Mouse (Mus musculus): ENCODE results near the gene Abca8b.
"Not testable (repeated sequence)": the region's sequence is repeated elsewhere in the genome, so short reads cannot be mapped to it uniquely, and the experiment has no call there.

Gene Abca8b

GRCm38 (mm10) chr11:109913156-109913555 lies 82.5 kb downstream of the Abca8b start:
- not testable (repeated sequence) for DNase-seq (ENCODE audit: low spot score)

GRCm38 (mm10) chr11:109912118-109912517 lies 83.5 kb downstream of the Abca8b start:
- not testable (repeated sequence) for DNase-seq (ENCODE audit: low spot score)

GRCm38 (mm10) chr11:109909801-109910200 lies 85.8 kb downstream of the Abca8b start:
- no peak for DNase-seq (ENCODE audit: low spot score)

GRCm38 (mm10) chr11:109908207-109909031 lies 87.2 kb downstream of the Abca8b start:
- no peak for DNase-seq (ENCODE audit: low spot score)

- DNase-seq (ENCODE audit: low spot score) = no peak
Observed at GRCm38 (mm10) chr11:109907508-109907907, 88.1 kb downstream of the Abca8b start.

DNA sequence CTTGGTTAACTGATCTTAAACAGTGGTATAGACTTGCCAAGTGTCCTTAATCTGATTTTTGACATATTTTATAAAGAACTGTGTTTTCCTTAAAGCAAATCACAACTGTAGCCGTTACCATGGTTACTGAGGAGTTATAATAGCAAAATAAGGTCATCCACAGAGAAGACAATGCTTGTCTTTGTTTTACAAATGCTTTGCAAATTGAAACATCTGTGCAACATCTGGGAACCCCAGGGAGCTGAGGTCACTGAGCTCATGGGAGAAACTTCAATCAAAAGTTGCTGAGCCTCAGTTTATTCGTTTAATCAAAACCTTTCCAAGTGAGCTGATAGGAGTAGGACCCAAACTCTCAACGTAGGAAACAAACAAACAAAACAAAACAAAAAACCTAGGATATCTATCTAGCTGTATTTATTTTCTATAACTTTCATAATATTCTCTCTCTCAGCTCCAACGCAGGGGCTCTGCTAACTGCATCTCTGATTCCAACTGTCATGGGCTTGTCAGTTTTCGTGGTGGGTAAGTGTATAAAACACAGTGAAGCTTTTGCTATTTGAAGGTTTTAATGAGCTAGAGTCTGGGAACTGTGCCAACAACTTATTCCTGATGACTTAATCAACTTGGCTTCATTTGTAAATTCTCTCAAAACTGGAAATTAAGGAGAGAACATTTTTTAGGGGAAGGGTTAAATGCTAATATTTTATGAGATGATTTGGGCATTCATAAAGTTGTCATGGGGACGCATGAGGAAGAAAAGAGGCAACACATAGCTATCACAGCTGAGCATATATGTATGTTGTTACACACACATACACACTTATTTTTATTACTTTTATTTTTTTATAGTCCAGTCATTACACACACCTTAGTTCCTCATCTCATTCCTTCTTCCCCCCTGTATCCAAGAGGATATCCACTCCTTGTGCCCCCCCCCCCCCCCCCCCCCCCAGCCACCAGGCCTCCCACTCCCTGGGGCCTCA lies 92.7 kb downstream of the Abca8b start:
- peak; percentile 48 for DNase-seq (ENCODE audit: low spot score)

DNA sequence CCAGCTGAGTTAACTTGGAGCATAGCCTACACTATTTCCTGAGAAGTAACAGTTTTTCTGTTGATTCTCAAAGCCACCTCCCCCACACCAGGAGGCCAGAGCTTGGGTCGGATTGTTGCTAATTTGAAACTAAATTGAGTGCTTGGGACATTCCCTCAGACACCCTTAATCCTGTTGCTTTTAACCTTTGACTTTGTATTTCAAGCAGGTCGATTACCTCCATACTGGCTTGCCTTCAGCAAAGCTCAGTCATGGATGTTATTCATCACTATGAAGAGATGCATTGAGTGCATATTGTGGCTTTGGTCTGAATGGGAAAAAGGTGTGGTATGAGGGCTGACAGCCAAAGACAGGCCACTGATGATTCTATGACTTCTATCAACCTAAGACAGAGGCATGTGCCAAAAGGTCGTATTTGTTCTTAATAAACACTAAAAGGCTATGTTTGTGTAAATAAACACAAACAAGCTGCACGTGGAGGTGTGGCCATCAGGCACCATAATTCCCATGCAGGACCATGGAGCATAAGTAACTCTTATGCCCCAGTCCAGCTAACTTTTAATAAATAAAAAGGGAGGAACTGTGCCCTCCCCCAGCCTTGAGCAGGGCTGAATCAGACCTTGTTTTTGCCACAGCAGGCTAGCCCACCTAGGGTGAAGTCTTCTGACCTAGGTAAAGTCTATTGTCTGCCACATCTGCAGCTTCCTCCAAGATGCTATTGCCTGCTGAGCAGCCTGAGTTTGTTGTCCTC lies 95.0 kb downstream of the Abca8b start:
- DNase-seq (ENCODE audit: low spot score) = no peak

DNA sequence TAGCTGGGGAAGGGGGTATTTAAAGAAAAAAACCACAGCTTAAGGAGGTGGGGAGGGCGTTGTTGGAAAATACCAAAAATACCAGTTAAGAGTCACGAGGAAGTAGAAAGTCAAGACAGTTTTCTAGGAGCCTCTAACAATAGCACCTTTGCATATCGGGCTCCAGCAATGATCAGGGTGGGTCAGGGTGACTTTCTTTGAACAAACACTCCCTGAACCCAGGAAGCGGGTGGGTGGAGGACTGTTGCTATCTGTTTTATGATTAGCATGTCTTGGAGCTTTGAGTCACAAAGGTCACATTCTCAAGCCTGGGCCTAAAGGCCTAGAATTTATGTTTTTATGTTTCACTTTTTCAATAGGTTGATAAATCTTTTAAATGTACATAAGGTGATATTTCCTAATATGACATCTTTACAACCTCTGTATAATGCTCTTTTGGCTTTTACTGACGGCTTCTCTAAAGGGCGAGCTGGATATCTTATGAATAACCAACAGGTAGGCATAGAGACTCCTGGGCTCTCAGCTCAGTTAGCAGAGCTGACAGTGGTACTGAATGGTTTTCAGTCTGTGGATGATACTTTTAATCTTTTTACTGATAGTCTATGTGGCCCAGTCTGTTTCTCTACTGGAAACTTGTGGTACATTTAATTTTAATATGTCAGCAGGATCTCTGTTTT lies 96.7 kb downstream of the Abca8b start:
- no peak for DNase-seq (ENCODE audit: low spot score)

- DNase-seq (ENCODE audit: low spot score) = no peak
Observed at GRCm38 (mm10) chr11:109895952-109896530, 99.6 kb downstream of the Abca8b start.

GRCm38 (mm10) chr11:109895496-109895895 lies 100.1 kb downstream of the Abca8b start:
- no peak for DNase-seq (ENCODE audit: low spot score)

DNA sequence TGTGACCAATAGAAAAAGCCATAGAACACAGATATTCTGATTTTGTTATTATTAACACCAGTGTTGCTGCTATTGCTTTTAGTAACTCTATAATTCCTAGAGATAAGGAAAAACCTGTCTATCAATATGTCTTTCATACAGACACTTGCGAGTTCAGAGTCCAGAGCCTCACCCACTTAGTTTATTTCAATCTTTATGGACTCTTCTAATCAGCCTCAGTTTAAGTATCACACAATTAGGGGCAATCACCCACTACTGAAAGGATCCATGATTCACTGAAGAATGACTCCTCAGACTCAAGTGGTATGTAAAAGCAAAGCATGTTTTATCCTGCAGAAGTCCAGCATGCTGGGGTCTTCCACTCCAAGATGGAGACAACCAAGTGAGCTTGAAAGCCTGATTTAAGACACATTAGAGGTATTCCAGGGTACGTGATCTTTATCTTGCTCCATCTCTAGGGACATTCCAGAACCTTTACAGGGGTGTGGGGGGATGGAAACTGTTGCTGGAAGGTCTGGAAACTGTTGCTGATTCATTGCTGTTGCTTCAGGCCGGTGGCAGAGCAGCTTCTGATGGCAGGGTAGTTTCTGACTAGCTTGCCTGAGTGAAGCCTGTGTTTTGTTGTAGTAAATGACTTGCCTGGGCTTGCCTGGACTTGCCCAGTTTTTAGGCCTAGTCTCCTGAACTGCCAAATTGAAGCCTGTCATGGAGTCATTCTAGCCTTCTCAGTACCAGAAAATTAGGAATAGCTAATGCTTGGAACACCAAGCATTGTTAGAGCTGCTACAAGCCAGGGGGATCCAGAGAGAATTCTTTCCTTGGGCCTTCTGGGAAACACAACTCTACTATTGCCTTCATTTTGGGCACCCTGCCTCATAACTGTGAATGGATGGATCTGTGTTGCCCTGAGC lies 101.5 kb downstream of the Abca8b start:
- DNase-seq (ENCODE audit: low spot score) = no peak

DNA sequence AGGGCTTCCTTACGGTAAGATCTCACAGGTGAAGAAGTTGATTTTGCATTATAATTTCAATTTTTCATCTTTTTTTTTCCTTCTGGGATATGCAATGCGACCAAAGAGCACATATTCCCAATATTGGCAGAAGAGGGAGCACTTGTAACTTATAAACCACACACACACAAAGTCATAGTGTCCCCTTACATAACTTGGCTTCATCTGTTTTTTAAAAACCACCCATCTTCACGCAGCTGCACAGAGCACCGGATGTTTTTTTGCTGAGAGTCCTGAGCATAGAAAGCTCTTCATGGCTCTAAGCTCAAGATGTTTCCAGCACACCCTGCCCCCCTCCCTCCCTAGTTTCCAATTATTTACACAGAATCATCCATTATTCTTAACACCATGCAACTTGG lies 103.7 kb downstream of the Abca8b start:
- no peak for DNase-seq (ENCODE audit: low spot score)

GRCm38 (mm10) chr11:109891371-109891988 lies 104.2 kb downstream of the Abca8b start:
- DNase-seq (ENCODE audit: low spot score) = no peak

DNA sequence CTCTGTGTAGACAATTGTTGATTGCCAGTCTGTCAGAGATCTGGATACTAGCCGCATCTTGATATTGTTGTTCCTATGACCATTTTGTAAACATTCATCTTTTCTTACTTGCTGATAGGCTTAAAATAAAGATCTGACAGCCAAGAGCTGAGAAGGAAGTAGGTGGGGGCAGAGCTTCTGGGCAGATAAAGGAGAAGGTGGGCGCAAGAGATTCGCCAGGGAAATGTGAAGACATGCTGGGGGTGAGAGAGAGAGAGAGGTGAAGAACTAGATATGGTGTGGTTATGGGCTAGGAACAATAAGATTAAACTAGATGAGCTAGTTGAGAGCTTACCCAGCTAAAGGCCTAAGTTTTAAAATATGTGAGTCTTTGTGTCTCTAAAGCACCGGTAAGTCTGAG lies 106.0 kb downstream of the Abca8b start:
- no peak for DNase-seq (ENCODE audit: low spot score)

DNA sequence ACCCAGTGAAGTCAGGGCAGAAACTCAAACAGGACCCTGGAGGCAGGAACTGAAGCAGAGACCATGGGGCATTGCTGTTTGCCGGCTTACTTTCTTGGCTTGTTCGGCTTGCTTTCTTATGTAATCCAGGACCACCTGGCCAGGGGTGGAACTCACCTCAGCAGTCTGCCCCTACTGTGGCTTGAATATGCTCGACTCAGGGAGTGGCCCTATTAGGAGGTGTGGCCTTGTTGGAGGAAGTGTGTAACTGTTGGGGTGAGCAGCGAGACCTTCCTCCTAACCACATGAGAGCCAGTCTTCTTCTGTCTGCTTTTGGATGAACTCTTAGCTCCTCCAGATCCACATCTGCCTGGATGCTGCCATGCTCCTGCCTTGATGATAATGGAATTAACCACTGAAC lies 108.9 kb downstream of the Abca8b start:
- no peak for DNase-seq (ENCODE audit: low spot score)

DNA sequence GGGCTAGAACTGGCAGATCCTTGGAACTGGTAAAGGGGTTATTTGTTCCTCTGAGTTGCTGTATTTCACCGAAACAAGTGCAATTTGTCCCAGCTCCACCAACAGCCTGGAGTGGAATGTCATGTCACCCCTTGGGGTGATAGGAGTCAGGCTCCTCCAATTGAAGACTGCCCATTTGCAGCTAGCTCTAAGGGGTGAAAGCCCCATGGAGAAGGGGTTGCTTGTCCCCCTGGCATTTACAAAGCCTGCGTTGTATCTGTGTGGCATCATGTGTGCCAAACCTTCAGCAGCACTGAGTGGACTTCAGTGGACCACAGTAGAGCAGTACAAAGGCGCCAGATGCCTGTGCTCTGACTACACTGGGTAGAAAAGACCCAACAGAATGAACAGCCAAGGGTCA lies 110.1 kb downstream of the Abca8b start:
- no peak for DNase-seq (ENCODE audit: low spot score)

DNA sequence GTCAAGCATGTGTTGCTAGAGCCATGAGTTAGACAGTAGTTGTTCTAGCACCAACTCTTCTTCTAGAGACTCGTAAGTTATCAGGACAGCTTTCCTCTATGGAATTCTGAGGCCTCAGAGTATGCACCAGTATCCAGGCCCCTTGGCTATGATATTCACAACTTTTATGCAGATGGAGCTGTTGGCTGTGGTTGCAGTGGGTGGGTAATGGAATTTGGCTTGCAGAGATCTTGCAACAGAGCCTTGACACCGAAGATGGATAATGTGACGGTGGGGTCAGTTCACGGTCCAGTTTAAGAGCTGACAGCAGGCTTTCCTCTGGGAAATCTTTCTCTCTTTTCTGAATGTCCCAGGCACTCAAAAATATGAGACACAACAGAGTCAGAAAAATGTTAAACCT lies 110.8 kb downstream of the Abca8b start:
- no peak for DNase-seq (ENCODE audit: low spot score)

GRCm38 (mm10) chr11:109884126-109884525 lies 111.5 kb downstream of the Abca8b start:
- no peak for DNase-seq (ENCODE audit: low spot score)

Measured in retina, embryonic 14.5 days (tissue).